Mouse (Mus musculus): ENCODE measurements around the gene Srek1ip1.

DNA sequence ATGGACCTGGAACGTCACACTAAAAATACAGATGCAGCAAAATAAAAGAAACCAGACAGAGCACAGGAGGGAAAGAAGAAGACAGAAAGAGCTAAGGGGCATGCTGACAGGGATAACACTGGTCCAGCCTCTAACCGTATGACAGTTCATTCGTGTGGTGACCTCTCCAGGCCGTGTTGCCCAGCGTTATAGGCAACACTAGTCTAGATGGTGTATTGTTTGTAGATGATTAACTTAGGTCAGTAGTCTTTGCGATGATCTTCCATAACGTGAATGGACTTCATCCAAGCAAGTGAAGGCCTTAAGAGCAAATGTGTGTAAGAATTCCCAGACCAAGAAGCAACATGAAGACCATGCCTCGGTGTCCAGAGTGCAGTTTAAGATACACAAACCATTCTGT, 6.8 kb downstream of the Srek1ip1 start:
- TF ChIP-seq CTCF (IDR thresholded peaks at IDR 0.05; ENCODE audit: low read depth) (no peak), EP300 (optimal IDR thresholded peaks at IDR 0.05) (no peak)

Measured in stomach, postnatal 0 days (tissue).